Mouse (Mus musculus): ENCODE results near the gene Adam4.
"Not testable (repeated sequence)": the region's sequence is repeated elsewhere in the genome, so short reads cannot be mapped to it uniquely, and the experiment has no call there.

Adam4 gene
- long read RNA-seq, experiment 1 = 0 reads
- long read RNA-seq, experiment 2 = 0 reads

DNA sequence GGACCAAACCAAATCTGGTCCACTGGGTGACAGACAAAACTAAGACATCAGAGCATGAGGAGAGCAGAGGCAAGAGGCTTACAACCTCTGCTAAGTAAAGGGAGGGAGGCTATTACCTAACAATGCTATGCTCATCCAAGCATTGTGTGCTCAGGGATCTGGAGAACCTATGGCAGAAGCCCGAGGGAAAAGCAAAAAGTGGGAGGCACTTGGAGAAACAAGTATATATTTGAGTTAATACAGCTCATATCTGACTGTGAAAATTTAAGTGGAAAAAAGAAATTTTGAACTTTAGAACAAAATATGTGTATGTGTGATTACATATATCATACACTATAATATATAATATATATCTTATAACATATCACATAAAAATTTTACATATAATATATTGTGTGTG lies at the start of gene Adam4:
TSS of gene Adam4 (minus strand) at position 101 of the 400 bp plus-strand sequence.
- intact Hi-C loops (cut with DNase I) = no loop called here

DNA sequence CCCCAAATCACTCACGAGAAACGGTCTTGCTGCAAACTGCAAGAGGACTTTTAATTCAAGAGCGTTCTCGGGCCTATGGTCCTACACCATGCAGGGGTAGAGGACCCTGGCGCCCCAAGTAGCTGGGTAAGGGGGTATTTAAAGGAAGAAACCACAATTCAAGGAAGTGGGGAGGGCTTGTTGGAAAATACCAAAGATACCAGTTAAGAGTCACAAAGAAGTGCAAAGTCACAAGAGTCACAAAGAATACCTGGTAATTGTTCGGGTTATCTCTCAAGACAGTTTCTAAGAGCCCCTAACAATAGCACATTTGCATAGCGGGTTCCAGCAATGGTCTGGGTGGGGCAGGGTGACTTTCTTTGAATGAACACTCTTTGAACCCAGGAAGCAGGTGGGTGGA lies 37.3 kb upstream of the Adam4 start:
- intact Hi-C loops (cut with DNase I) = not testable (repeated sequence)

DNA sequence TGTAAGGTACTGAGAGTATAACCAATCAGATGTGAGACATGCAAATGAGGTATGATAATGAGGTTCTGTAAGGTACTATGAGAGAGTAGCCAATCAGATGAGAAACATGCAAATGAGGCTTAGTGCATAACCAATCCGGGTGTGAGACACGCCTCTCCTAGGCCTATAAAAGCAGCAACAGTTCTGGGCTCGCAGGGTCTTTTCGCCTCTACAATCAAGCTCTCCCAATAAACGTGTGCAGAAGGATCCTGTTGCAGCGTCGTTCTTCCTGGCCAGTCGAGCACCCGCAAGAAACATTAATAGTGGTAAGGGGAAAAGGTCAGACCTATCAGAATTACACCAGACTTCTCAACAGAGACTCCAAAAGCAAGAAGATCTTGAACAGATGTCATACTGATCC lies 17.2 kb upstream of the Adam4 start:
- intact Hi-C loops (cut with DNase I) = not testable (repeated sequence)

DNA sequence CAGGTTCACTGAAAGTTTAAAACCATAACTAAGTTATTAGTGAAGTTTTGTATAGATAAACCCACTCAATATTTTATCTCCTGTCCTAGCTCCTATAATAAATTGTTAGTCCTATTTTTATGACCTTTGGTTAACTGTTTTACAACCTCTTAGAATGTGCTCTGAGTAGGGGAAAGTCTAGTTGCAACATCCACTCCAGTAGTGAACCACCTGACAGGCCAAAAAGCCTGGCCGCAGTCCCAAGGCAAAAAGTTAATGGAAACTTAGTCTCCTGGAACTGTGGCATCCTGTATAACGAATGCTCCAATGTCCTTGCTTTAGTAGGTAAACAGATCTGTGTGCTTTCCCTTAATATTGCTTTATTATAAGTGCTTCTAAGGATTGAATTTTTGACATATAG lies 13.0 kb upstream of the Adam4 start:
- intact Hi-C loops (cut with DNase I) = not testable (repeated sequence)

DNA sequence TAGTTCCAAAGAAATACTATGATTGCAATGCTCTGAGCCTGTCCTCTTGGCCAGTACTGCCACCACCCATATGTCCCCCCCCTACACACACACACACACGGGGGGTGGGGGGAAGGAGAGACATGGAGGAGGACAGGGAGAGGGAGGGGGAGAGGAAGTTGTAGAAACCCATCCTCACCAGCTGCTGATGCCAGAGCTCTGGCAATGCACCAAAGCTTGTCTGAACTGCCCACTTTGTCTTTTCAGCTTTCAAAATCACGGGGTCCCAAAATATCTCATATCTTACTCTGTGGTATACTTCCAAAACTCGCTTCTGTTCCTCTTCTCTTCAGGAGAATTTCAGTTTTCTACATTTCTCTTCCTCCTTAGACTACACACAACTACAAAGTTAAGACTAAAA lies 8.5 kb downstream of the Adam4 start:
- intact Hi-C loops (cut with DNase I) = no loop called here

DNA sequence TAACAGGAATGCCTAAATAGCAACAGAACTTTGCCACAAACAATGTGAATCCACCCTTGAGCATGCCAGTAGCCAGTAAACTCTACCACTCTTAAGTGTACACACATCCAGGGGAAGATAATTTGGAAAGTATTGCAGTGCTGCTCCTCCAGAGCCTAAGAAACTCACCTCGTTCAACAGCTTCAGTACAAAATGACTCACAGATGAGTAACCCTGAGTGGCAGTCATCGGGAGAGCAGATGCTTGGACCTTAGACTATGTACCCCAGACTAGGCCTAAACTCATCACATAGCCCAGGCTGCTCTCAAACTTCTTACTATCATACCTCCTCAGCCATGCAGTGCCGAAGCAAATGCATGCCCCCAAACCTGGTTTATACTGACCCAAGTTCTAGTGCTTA lies 12.8 kb downstream of the Adam4 start:
- intact Hi-C loops (cut with DNase I) = no loop called here

DNA sequence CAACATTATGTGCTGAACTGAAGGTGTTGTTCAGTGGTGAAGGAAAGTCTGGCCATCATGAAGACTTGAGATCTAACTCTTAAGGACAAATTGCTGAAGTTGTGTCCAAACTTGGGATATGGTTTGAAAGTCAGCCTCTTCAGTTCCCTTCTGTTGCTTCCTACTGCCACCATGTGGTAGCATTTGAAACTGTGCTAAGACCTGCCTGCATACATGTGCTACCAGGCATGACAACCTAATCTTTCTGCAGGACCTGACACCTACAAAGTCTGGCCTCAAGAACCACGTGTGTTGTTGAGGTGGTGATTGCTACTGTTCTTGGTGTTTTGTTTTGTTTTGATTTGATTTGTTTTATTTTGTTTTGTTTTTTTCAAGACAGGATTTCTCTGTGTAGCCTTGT lies 19.6 kb downstream of the Adam4 start:
- intact Hi-C loops (cut with DNase I) = loop anchor here (2.0 kb wide), 1 partner anchor 419 kb away; no protein-coding TSS in a partner anchor

DNA sequence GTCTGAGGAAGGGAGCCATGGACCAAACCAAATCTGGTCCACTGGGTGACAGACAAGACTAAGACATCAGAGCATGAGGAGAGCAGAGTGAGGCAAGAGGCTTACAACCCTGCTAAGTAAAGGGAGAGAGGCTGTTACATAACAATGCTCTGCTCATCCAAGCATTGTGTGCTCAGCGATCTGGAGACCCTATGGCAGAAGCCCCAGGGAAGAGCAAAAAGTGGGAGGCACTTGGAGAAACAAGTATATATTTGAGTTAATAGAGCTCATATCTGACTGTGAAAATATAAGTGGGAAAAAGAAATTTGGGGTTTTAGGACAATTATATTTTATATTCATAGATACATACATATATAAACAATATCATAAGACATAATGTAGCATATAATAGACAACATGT lies 42.4 kb downstream of the Adam4 start, which contains the start of gene Gm4787:
TSS of gene Gm4787 (minus strand) at position 101 of the 400 bp plus-strand sequence.
- intact Hi-C loops (cut with DNase I) = not testable (repeated sequence)
